Mouse (Mus musculus): ENCODE results near the gene Ddx56. TPM values are rescaled to one million over a fixed set of nuclear protein-coding genes. Genes with fewer than 3 reads are reported as not detected.
A peak's percentile ranks its signal among the peaks of the same experiment; 100 is the strongest.

Ddx56 gene
- polyA plus RNA-seq (2016; fragmentation: Nextera tagmentation; extraction: Ambion mirVana) = 117 and 126 TPM in 2 replicates

DNA sequence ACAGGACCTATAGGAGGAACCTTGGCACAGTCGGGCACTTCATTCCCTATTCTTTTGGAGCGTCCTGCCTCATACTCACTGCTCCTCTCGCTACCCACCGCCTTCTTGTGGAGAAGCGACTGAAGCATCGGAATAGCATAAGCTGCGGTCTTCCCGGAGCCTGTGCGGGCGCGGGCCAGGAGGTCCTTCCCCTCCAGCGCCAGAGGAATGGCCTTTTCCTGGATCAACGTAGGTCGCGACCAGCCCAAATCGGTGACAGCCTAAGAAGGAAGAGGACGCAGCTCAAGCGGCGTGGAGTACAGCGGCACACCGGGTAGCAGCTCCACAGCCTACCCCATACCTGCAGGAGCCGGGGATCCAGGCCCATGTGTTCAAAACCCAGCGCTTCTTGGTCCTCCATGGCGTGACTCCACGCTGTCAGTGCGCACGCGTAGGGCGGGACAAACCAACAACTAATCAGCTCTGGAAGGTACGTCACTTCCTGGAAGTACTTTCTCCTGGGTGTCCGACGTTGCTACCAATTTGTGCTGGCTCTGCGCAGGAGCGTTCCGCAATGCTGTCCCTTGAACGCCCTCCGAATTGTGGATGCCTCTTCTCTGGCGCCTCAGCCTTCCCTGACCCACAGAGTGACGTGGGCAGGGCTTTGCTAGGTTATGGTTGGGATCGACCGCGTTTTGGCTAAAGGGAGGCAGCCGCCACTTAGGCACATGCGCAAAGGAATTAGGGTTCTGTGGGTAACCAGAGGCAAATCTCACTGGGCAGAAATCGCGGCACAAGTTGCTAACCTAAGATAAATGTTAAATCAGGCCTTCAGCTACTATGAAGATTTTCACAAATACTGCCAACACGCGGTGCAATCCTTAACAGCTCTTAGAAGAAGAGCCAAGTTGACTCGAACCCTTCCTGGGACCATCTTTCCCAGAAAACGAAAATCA, at the start of gene Ddx56:
Gene Ddx56 (minus strand): TSS at position 453 of the 935 bp plus-strand sequence.
- no peaks in the 10 kb centered on the region for H3K9me3 ChIP-seq (replicated peaks)
- 1% methylated on average over 50 of the region's 50 CpGs for WGBS
- H3K4me1 ChIP-seq = peaks cover 22% of the 10 kb centered on the region
- H3K4me3 ChIP-seq = peak within 1 kb of the TSS; percentile 96
- peak; percentile 90 for DNase-seq (ENCODE audit: low spot score)
- peak within 1 kb of the TSS; percentile 92 for H3K27ac ChIP-seq (replicated peaks)
- no peaks in the 10 kb centered on the region for H3K27me3 ChIP-seq (ENCODE audit: low read depth, poor library complexity, severe bottlenecking)
- peaks cover 76% of the 10 kb centered on the region for H3K36me3 ChIP-seq

- H3K27me3 ChIP-seq (ENCODE audit: low read depth, poor library complexity, severe bottlenecking) = no peaks in the 10 kb centered on the region
- no peaks in the 10 kb centered on the region for H3K9me3 ChIP-seq (replicated peaks)
- WGBS = 91% methylated on average over 11 of the region's 11 CpGs
- H3K4me3 ChIP-seq = no peak overlapping the region
- no peak for DNase-seq (ENCODE audit: low spot score)
- peaks cover 76% of the 10 kb centered on the region for H3K36me3 ChIP-seq
- no peak overlapping the region for H3K27ac ChIP-seq (replicated peaks)
- no peaks in the 10 kb centered on the region for H3K4me1 ChIP-seq
Observed at GRCm38 (mm10) chr11:6316821-6317220, 49.2 kb upstream of the Ddx56 start.

GRCm38 (mm10) chr11:6313874-6314406, 46.4 kb upstream of the Ddx56 start:
- 88% methylated on average over 7 of the region's 7 CpGs for WGBS
- peaks cover 80% of the 10 kb centered on the region for H3K36me3 ChIP-seq

GRCm38 (mm10) chr11:6308181-6308580, 40.6 kb upstream of the Ddx56 start:
- H3K9me3 ChIP-seq (replicated peaks) = no peaks in the 10 kb centered on the region
- DNase-seq (ENCODE audit: low spot score) = no peak
- H3K27ac ChIP-seq (replicated peaks) = no peak overlapping the region
- H3K4me3 ChIP-seq = no peak overlapping the region
- H3K27me3 ChIP-seq (ENCODE audit: low read depth, poor library complexity, severe bottlenecking) = no peaks in the 10 kb centered on the region
- peaks cover 81% of the 10 kb centered on the region for H3K36me3 ChIP-seq
- whole genome bisulfite sequencing = 92% methylated on average over 4 of the region's 4 CpGs
- no peaks in the 10 kb centered on the region for H3K4me1 ChIP-seq

More at GRCm38 (mm10) chr11:6313874-6314406, 46.4 kb upstream of the Ddx56 start:
- DNase-seq (ENCODE audit: low spot score) = no peak
- Histone ChIP-seq H3K4me1 (no peaks in the 10 kb centered on the region), H3K4me3 (no peak overlapping the region), H3K27me3 (ENCODE audit: low read depth, poor library complexity, severe bottlenecking) (no peaks in the 10 kb centered on the region), H3K9me3 (replicated peaks) (no peaks in the 10 kb centered on the region), H3K27ac (replicated peaks) (no peak overlapping the region)

DNA sequence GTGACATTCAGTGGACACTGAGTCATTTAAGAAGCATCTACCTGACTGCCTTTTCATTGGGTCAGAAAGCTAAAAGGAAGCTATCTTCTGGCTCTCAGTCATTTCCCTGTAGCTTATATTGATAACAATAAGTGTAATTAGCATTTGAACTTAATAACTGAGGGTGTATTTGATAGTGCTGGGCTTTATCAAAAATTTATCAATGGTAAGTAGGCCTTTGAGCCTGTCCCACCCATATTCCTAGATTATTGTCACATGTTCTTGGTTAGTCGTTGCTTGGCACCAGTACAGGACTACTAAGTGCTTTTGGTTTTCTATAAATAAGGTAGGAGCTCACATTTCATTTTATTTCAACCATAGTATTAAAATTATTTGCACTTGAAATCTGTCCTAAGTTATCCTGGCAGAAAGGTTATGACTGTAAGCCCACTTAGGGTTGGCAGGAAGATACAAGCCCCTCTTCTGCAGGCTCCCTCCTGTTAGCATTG, 38.4 kb upstream of the Ddx56 start:
- DNase-seq (ENCODE audit: low spot score) = no peak
- WGBS = 88% methylated on average over 1 of the region's 1 CpGs
- peaks cover 89% of the 10 kb centered on the region for H3K36me3 ChIP-seq

GRCm38 (mm10) chr11:6302793-6303192, 35.2 kb upstream of the Ddx56 start:
- Histone ChIP-seq H3K4me3 (no peak overlapping the region), H3K9me3 (replicated peaks) (no peaks in the 10 kb centered on the region), H3K27ac (replicated peaks) (no peak overlapping the region), H3K36me3 (peaks cover 92% of the 10 kb centered on the region), H3K27me3 (ENCODE audit: low read depth, poor library complexity, severe bottlenecking) (no peaks in the 10 kb centered on the region), H3K4me1 (no peaks in the 10 kb centered on the region)
- no peak for DNase-seq (ENCODE audit: low spot score)
- 92% methylated on average over 2 of the region's 2 CpGs for WGBS

More for the DNA sequence above, 38.4 kb upstream of the Ddx56 start:
- Histone ChIP-seq H3K4me3 (no peak overlapping the region), H3K4me1 (no peaks in the 10 kb centered on the region), H3K27ac (replicated peaks) (no peak overlapping the region), H3K27me3 (ENCODE audit: low read depth, poor library complexity, severe bottlenecking) (no peaks in the 10 kb centered on the region), H3K9me3 (replicated peaks) (no peaks in the 10 kb centered on the region)

DNA sequence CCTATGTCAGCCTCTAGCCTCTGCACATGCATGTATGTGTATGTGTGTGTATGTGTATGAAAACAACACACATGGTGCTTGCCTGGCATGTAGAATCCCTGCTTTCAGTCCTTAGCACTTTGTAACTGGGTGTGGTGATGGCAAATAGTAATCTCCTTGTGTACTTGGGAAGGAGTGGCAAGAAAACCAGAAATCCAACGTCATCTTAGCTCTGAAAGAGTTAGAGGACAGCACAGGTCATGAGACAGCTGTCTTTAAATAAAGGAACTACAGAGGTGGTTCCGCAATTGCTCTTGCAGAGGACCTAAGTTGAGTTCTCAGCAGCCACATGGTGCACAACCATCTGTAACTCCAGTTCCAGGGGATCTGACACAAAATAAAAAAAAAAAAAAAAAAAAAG, 31.9 kb upstream of the Ddx56 start:
- H3K36me3 ChIP-seq = peaks cover 73% of the 10 kb centered on the region
- no peaks in the 10 kb centered on the region for H3K4me1 ChIP-seq
- no peaks in the 10 kb centered on the region for H3K27me3 ChIP-seq (ENCODE audit: low read depth, poor library complexity, severe bottlenecking)
- WGBS = 89% methylated on average over 2 of the region's 2 CpGs
- no peaks in the 10 kb centered on the region for H3K9me3 ChIP-seq (replicated peaks)
- no peak overlapping the region for H3K4me3 ChIP-seq
- DNase-seq (ENCODE audit: low spot score) = no peak
- H3K27ac ChIP-seq (replicated peaks) = no peak overlapping the region

DNA sequence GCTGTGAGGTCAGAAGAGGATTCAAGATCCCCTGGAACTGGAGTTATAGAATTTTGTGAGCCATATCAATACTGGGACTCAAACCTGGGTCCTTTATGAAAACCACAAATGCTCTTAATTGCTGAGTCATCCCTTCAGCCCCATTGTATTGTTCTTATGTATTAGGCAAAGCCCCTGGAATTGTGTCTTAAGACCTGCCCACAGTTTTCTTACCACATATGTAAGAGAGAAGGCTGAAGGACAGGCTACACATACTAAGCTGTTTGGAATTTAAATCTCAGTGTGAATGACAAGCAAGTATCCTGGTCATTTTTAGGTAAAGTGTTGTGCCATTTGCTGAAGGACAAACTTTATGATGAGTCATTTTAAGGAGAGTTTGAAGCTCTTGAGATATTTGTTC, 28.5 kb upstream of the Ddx56 start:
- no peak overlapping the region for H3K4me3 ChIP-seq
- no peaks in the 10 kb centered on the region for H3K27me3 ChIP-seq (ENCODE audit: low read depth, poor library complexity, severe bottlenecking)
- peaks cover 9% of the 10 kb centered on the region for H3K4me1 ChIP-seq
- no peaks in the 10 kb centered on the region for H3K9me3 ChIP-seq (replicated peaks)
- H3K27ac ChIP-seq (replicated peaks) = no peak overlapping the region
- DNase-seq (ENCODE audit: low spot score) = no peak
- H3K36me3 ChIP-seq = peaks cover 46% of the 10 kb centered on the region

- no peak overlapping the region for H3K27ac ChIP-seq (replicated peaks)
- WGBS = 88% methylated on average over 4 of the region's 4 CpGs
- no peak for DNase-seq (ENCODE audit: low spot score)
- no peaks in the 10 kb centered on the region for H3K9me3 ChIP-seq (replicated peaks)
- H3K4me1 ChIP-seq = peaks cover 13% of the 10 kb centered on the region
- H3K36me3 ChIP-seq = peaks cover 31% of the 10 kb centered on the region
- no peak overlapping the region for H3K4me3 ChIP-seq
- peaks cover 10% of the 10 kb centered on the region for H3K27me3 ChIP-seq (ENCODE audit: low read depth, poor library complexity, severe bottlenecking)
Observed at GRCm38 (mm10) chr11:6294632-6295031, 27.1 kb upstream of the Ddx56 start.

- H3K27me3 ChIP-seq (ENCODE audit: low read depth, poor library complexity, severe bottlenecking) = peaks cover 10% of the 10 kb centered on the region
- H3K4me1 ChIP-seq = peaks cover 13% of the 10 kb centered on the region
- no peak for DNase-seq (ENCODE audit: low spot score)
- peaks cover 21% of the 10 kb centered on the region for H3K36me3 ChIP-seq
- H3K9me3 ChIP-seq (replicated peaks) = no peaks in the 10 kb centered on the region
- 94% methylated on average over 2 of the region's 2 CpGs for WGBS
- no peak overlapping the region for H3K4me3 ChIP-seq
- no peak overlapping the region for H3K27ac ChIP-seq (replicated peaks)
Observed at GRCm38 (mm10) chr11:6293601-6294000, 26.0 kb upstream of the Ddx56 start.

DNA sequence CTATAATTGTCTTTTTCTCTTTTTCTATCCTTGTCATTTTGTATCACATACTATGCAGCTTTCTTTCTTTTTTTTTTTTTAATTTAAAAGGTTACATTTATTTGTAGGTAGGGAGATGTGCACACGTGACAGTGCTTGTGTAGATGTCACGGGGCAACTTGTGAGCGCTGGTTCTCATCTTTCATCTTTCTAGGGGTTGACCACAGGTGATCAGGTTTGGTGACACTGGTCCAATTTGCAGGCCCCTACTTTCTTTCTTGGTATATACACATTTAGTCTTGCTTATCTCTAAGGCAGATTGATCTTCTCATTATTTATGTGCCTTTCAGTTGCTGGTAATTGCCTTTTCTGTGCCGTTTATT, 25.4 kb upstream of the Ddx56 start:
- H3K27ac ChIP-seq (replicated peaks) = no peak overlapping the region
- H3K4me3 ChIP-seq = peak overlapping the region; percentile 74
- DNase-seq (ENCODE audit: low spot score) = no peak
- 96% methylated on average over 4 of the region's 4 CpGs for WGBS
- H3K27me3 ChIP-seq (ENCODE audit: low read depth, poor library complexity, severe bottlenecking) = peaks cover 10% of the 10 kb centered on the region
- peaks cover 15% of the 10 kb centered on the region for H3K36me3 ChIP-seq
- H3K9me3 ChIP-seq (replicated peaks) = no peaks in the 10 kb centered on the region
- peaks cover 13% of the 10 kb centered on the region for H3K4me1 ChIP-seq

- no peak for DNase-seq (ENCODE audit: low spot score)
- peak overlapping the region; percentile 74 for H3K4me3 ChIP-seq
- WGBS = 19% methylated on average over 33 of the region's 33 CpGs
Observed at GRCm38 (mm10) chr11:6292116-6292987, 24.8 kb upstream of the Ddx56 start.

More at GRCm38 (mm10) chr11:6292116-6292987, 24.8 kb upstream of the Ddx56 start:
- H3K27ac ChIP-seq (replicated peaks) = peak overlapping the region; percentile 91
- H3K36me3 ChIP-seq = peaks cover 9% of the 10 kb centered on the region
- no peaks in the 10 kb centered on the region for H3K9me3 ChIP-seq (replicated peaks)
- peaks cover 13% of the 10 kb centered on the region for H3K4me1 ChIP-seq
- H3K27me3 ChIP-seq (ENCODE audit: low read depth, poor library complexity, severe bottlenecking) = peaks cover 10% of the 10 kb centered on the region

All from midbrain, embryonic 10.5 days (tissue).